7 mouse cellular contexts compared by ENCODE assay signal in the genomic region with DNA sequence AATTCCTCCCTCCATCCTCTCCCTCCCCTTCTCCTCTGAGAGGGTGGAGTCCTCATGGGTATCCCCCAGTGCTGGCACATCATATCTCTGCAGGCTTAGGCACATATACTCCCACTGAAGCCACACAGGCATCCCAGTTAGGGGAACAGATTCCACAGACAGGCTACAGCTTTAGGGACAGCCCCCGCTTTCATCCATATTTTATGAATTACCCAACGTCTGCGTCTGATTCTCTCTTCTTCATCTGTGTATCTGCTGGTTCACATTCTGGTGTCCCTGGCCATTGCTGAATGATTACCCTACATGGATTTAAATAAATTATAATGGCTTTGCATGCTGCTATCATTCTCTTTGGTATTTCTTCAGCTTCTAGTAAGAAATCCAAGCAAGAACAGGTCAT.
"Had no signal": no experiment of that assay in that cellular context is flagged by ENCODE, and none has a peak within 500 bp of the region (broad histone marks: within the 10 kb centered on the region; RNA-seq: fewer than 3 reads in every experiment).

No protein-coding gene starts in this region.

- DNase-seq: lung, adult 2 months; lung, postnatal 14 days; lung, postnatal 36 days; right cerebral cortex, postnatal 14 days; thymus, adult 2 months; thymus, postnatal 25 days; thymus, postnatal 4 days had no signal
